Mouse (Mus musculus): ENCODE measurements at regions not wholly inside any gene's neighbourhood (a gene's known extent, or its start where the extent isn't known, plus 50 kb on each side); places are given as distances from the start of the nearest gene placed in this dataset.

GRCm38 (mm10) chr9:15175866-15176265 is 63.0 kb upstream of the Vstm5 start:
- no peak for DNase-seq

DNA sequence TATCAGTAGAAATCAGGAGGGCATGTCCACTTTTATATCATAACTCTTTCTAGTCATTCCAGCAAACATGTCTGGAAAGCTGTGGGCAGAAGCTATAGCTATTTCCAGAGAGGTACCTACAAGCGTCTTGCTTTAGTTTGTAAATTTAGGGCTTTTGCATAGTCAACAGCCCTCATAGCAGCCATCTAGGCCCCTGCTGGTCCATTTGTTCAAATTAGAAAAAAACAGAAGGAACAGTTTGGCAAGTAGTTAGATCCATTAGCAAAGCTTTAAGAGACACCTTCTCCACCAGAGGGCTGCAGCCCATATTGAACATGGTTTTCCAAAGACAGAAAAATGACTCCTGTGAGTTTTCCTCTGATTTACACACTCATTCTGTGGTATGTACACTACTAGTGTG is 63.4 kb upstream of the Vstm5 start:
- DNase-seq, result no peak

- DNase-seq, result peak; percentile 21
Observed at GRCm38 (mm10) chr9:15170911-15171310, 59.0 kb upstream of the Hephl1 start.

GRCm38 (mm10) chr9:15169714-15170113 is 57.8 kb upstream of the Hephl1 start:
- peak; percentile 14 for DNase-seq

DNA sequence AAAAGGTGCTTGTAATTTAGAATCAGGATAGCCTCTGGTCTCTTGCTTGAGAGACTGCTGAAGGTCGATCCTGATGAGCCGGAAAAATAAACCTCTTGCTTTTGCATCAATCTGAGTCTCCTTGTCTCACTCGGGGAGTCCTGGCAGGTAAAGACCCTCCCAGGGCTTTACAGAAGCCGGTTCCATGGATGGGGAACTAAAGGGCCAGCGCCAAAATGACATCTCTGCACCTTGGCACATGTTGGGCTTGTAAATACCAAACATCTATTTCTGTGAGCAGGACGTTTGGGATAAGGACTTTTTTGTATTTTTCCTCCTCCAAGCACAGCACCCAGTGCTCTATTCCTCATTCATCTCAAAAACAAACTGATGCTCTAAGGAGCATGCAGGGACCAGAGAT is 57.1 kb upstream of the Hephl1 start:
- DNase-seq, result no peak

DNA sequence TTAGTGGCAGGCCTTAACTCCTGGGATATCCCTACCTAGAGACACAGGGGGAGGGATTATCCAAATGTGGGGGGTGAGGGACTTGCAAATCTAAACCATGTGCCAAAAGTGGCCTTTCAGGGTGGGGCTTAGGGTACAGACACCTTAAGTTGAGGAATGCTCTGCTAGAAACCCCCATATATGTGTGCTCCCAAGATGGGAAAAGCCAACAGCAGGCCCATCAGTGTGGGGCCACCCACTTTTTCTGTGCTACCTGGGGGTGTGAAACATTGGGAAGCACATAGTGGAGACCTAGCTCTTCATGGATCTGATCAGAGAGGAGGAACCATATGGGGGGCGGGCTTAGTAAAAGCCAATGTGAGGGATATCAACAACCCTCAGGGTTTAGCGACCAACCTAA is 55.0 kb upstream of the Hephl1 start:
- DNase-seq, result no peak

DNA sequence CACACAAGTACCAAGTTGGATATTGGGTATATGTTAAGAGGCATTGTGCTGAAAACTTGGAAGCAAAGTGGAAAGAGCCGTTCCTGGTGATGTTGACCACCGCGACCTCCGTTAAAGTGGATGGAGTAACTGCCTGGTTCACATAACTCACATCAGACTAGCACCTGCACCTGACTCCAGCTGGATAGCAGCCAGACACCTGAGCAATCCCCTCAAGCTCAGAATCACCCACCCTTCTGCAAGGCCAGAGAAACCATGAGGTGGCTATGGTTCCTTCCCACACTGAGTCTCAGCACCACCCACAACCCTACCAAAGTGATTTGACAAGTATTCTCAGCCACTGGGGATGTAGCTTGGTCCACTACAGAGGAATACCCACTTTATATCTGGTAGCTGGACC is 54.6 kb upstream of the Hephl1 start:
- no peak for DNase-seq

Measured in kidney, postnatal 14 days (tissue).